Mouse (Mus musculus): ENCODE data around the gene Dab2ip. TPM values are rescaled to one million over a fixed set of nuclear protein-coding genes. Genes with fewer than 3 reads are reported as not detected.
A peak's percentile ranks its signal among the peaks of the same experiment; 100 is the strongest.

Dab2ip gene
- total and polyA plus RNA-seq, 3 experiments, result 34.5 to 47.9 (median 45.6) TPM

DNA sequence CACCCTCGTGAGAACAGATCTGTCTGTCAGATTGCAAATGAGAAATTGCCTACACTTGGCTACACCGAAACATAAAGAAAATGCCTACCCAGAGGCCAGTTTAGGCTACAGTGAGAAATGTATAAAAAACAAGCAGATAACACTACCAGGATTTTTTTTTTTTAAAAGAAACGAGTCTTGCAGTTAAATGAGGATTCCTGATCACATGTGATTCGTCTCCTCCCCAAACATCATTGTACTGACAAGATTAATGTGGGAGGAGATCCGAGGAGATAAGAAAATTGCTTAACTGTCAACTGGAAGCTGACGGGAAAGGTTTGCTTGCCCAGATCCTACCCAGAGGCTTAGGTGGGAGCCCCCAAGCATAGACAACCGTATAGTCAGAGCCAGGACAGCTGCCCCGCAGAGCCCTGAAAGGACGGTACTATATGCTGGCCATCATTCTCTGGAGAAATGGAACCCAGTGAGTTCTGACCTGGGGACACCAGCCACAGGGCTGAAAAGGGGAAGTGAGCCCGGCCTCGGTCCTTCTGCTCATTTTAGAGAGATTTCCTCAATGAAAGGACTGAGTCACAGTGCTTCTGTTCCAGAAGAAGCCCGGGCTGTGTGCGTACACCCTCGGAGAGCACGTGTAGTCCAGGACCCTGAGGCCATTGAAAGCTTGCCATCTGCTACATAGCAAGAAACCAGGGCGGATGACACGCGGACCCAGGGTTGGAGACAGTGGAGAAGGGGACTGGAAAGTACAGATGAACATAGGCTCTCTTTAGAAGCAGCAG lies 173.8 kb downstream of the Dab2ip start:
- Histone ChIP-seq H3K9ac (ENCODE audit: low read depth, low read length) (no peak overlapping the region), H3K36me3 (ENCODE audit: control insufficient read depth, insufficient read depth, low read length) (no peaks in the 10 kb centered on the region), H3K4me3 (no peak overlapping the region), H3K27me3 (ENCODE audit: control insufficient read depth, insufficient read depth, low read length) (no peaks in the 10 kb centered on the region), H3K79me2 (replicated peaks; ENCODE audit: control insufficient read depth, insufficient read depth, low read length) (no peaks in the 10 kb centered on the region), H3K27ac (no peak overlapping the region), H3K4me1 (ENCODE audit: control insufficient read depth, insufficient read depth, low read length) (peaks cover 9% of the 10 kb centered on the region)
- 78% methylated on average over 18 of the region's 18 CpGs for WGBS
- TF ChIP-seq CTCF (IDR thresholded peaks at IDR 0.05), result no peak
- no peak for TF ChIP-seq EP300 (IDR thresholded peaks at IDR 0.05; ENCODE audit: insufficient read depth, low read depth, low read length)
- TF ChIP-seq POLR2A (IDR thresholded peaks at IDR 0.05; ENCODE audit: insufficient read depth, low read depth, low read length), result no peak
- DNase-seq, result peak in 1 of 2 experiments; percentile 49
- intact Hi-C loops (cut with DNase I), result loop anchor here (5.0 kb wide), 2 partner anchors 175 to 190 kb away; no protein-coding TSS in a partner anchor

DNA sequence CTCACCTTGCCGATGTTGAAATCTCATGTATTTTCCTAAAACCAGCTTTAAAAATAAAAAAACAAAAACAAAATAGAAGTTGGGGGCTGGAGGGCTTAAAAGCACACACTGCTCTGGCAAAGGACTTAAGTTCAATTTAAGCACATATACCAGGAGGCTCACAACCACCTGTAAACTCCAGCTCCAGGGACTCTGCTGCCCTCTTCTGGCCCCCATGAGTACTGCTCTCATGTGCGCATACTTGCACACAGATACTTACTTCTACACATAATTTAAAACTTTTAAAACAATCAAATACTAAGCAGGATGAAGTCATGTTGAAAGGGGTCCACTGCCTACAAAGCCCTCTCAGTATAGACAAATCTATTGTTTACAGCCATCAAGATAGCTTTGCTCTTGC lies 176.9 kb downstream of the Dab2ip start:
- Histone ChIP-seq H3K36me3 (ENCODE audit: control insufficient read depth, insufficient read depth, low read length) (no peaks in the 10 kb centered on the region), H3K27ac (no peak overlapping the region), H3K79me2 (replicated peaks; ENCODE audit: control insufficient read depth, insufficient read depth, low read length) (no peaks in the 10 kb centered on the region), H3K27me3 (ENCODE audit: control insufficient read depth, insufficient read depth, low read length) (no peaks in the 10 kb centered on the region), H3K4me1 (ENCODE audit: control insufficient read depth, insufficient read depth, low read length) (no peaks in the 10 kb centered on the region; the same call in 1 of the 2 replicates), H3K9ac (ENCODE audit: low read depth, low read length) (no peak overlapping the region), H3K4me3 (no peak overlapping the region)
- TF ChIP-seq CTCF (IDR thresholded peaks at IDR 0.05) (peak; percentile 69), POLR2A (IDR thresholded peaks at IDR 0.05; ENCODE audit: insufficient read depth, low read depth, low read length) (no peak), EP300 (IDR thresholded peaks at IDR 0.05; ENCODE audit: insufficient read depth, low read depth, low read length) (no peak)
- 100% methylated on average over 2 of the region's 2 CpGs for WGBS
- intact Hi-C loops (cut with DNase I), result no loop called here
- DNase-seq, result no peak

DNA sequence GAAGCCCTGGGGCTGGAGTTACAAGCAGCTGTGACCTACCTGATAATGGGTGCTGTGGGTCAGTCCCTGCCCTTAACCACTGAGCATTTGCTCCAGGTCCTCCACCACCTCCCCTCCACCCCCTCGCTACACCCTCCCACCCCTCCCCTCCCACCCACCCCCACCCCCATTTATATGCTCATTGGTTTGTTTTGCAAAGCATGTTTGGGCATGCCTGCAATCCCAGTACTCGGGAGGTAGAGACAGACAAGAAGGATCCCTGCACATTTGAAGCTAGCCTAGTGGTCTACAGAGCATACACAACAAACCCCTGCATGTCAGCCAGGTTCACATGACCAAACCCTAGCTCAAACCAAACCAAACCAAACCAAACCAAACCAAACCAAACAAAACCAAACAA lies 178.0 kb downstream of the Dab2ip start:
- intact Hi-C loops (cut with DNase I), result no loop called here

DNA sequence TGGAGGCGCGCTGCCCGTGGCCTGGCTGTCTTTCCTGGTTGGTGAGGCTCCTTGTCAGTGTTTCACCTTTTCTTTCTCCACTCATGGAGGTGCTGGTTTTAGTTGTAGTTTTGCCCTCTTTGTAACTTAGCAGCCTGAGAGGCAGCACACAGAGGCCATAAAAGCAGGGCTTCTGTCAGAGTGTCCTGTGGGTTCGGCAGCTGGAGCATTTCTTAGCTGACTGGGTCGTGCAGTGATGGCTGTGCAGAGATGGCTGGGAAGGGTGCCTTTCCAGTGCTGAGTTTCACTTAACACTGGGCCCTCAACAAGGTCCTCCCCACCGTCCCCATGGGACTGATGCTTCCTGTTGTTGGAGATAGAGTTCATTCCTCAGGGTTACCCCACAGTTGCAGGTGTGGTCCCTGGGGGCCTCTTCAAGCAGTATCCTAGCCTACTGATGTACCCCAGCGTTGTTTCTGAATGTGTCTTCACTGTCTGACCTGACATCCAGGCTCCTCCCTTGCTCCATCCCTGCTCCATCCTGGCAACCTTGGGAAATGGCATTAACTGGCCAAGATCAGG lies 179.5 kb downstream of the Dab2ip start:
- no peaks in the 10 kb centered on the region for H3K27me3 ChIP-seq (ENCODE audit: control insufficient read depth, insufficient read depth, low read length)
- H3K36me3 ChIP-seq (ENCODE audit: control insufficient read depth, insufficient read depth, low read length), result no peaks in the 10 kb centered on the region
- WGBS, result 65% methylated on average over 7 of the region's 7 CpGs
- H3K4me3 ChIP-seq, result no peak overlapping the region
- DNase-seq, result no peak
- TF ChIP-seq EP300 (IDR thresholded peaks at IDR 0.05; ENCODE audit: insufficient read depth, low read depth, low read length) (no peak), CTCF (IDR thresholded peaks at IDR 0.05) (no peak), POLR2A (IDR thresholded peaks at IDR 0.05; ENCODE audit: insufficient read depth, low read depth, low read length) (no peak)
- H3K4me1 ChIP-seq (ENCODE audit: control insufficient read depth, insufficient read depth, low read length), result no peaks in the 10 kb centered on the region; the same call in 1 of the 2 replicates
- intact Hi-C loops (cut with DNase I), result no loop called here
- no peaks in the 10 kb centered on the region for H3K79me2 ChIP-seq (replicated peaks; ENCODE audit: control insufficient read depth, insufficient read depth, low read length)
- no peak overlapping the region for H3K9ac ChIP-seq (ENCODE audit: low read depth, low read length)
- H3K27ac ChIP-seq, result no peak overlapping the region

More for the DNA sequence above, 178.0 kb downstream of the Dab2ip start:
- H3K27ac ChIP-seq, result no peak overlapping the region
- H3K27me3 ChIP-seq (ENCODE audit: control insufficient read depth, insufficient read depth, low read length), result no peaks in the 10 kb centered on the region
- no peak overlapping the region for H3K4me3 ChIP-seq
- TF ChIP-seq EP300 (IDR thresholded peaks at IDR 0.05; ENCODE audit: insufficient read depth, low read depth, low read length), result no peak
- no peak for TF ChIP-seq CTCF (IDR thresholded peaks at IDR 0.05)
- no peak for TF ChIP-seq POLR2A (IDR thresholded peaks at IDR 0.05; ENCODE audit: insufficient read depth, low read depth, low read length)
- no peaks in the 10 kb centered on the region for H3K36me3 ChIP-seq (ENCODE audit: control insufficient read depth, insufficient read depth, low read length)
- DNase-seq, result no peak
- 83% methylated on average over 2 of the region's 2 CpGs for WGBS
- no peaks in the 10 kb centered on the region for H3K79me2 ChIP-seq (replicated peaks; ENCODE audit: control insufficient read depth, insufficient read depth, low read length)
- no peaks in the 10 kb centered on the region; the same call in 1 of the 2 replicates for H3K4me1 ChIP-seq (ENCODE audit: control insufficient read depth, insufficient read depth, low read length)
- no peak overlapping the region for H3K9ac ChIP-seq (ENCODE audit: low read depth, low read length)

DNA sequence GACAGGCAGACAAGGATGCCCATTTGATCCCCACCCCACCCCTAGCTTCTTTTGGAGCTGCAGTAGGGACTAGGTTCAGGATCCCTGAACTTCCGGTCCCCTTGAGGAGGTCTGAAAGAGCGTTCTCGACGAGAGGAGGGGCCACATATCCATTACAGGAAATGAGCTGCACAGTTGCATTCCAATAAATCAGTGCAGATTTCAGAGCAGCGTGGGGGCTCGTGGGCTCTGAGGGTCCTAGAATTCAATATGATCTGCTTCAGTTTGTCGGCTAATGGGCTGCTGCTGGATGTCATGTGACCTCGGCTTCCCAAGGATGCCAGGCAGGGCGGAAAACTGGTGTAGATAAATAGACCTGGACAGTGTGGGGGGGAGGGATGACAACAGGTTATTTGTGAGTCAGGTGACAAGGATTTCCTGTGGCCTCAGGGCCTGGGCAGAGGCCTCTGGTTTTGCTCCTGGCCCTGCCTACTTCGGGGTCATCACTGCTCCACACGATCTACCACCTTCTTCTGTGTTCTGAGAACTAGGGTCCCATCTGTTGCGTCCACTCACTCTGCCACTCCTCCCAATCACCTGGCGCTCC lies 181.7 kb downstream of the Dab2ip start:
- H3K79me2 ChIP-seq (replicated peaks; ENCODE audit: control insufficient read depth, insufficient read depth, low read length), result no peaks in the 10 kb centered on the region
- H3K27me3 ChIP-seq (ENCODE audit: control insufficient read depth, insufficient read depth, low read length), result no peaks in the 10 kb centered on the region
- no peak for TF ChIP-seq POLR2A (IDR thresholded peaks at IDR 0.05; ENCODE audit: insufficient read depth, low read depth, low read length)
- no peak for TF ChIP-seq EP300 (IDR thresholded peaks at IDR 0.05; ENCODE audit: insufficient read depth, low read depth, low read length)
- TF ChIP-seq CTCF (IDR thresholded peaks at IDR 0.05), result no peak
- H3K4me1 ChIP-seq (ENCODE audit: control insufficient read depth, insufficient read depth, low read length), result no peaks in the 10 kb centered on the region; the same call in 1 of the 2 replicates
- no peak for DNase-seq
- H3K27ac ChIP-seq, result no peak overlapping the region
- H3K36me3 ChIP-seq (ENCODE audit: control insufficient read depth, insufficient read depth, low read length), result no peaks in the 10 kb centered on the region
- H3K9ac ChIP-seq (ENCODE audit: low read depth, low read length), result no peak overlapping the region
- 60% methylated on average over 13 of the region's 13 CpGs for WGBS
- intact Hi-C loops (cut with DNase I), result no loop called here
- H3K4me3 ChIP-seq, result no peak overlapping the region

DNA sequence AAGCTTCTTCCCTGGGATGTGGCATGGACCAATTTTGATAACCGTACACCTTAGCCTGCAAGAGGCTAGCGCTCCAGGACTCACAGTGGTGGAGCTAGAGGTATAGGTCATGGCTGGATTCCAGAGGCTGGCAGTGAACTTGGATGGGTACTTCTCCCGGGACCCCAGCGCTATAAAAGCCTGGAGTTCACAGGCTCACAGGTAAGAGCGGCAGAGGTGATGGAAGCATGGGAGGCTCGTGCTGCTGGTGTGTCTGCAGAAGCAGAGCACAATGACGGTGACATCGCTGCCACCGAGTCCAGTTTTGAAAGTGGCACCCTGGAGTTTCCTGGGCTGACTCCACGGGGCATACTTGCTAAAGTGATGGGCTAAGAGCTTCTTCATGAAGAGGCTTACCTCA lies 187.8 kb downstream of the Dab2ip start:
- Histone ChIP-seq H3K79me2 (replicated peaks; ENCODE audit: control insufficient read depth, insufficient read depth, low read length) (no peaks in the 10 kb centered on the region), H3K27ac (no peak overlapping the region), H3K27me3 (ENCODE audit: control insufficient read depth, insufficient read depth, low read length) (no peaks in the 10 kb centered on the region), H3K9ac (ENCODE audit: low read depth, low read length) (no peak overlapping the region), H3K36me3 (ENCODE audit: control insufficient read depth, insufficient read depth, low read length) (no peaks in the 10 kb centered on the region), H3K4me1 (ENCODE audit: control insufficient read depth, insufficient read depth, low read length) (no peaks in the 10 kb centered on the region), H3K4me3 (no peak overlapping the region)
- TF ChIP-seq POLR2A (IDR thresholded peaks at IDR 0.05; ENCODE audit: insufficient read depth, low read depth, low read length), result no peak
- TF ChIP-seq CTCF (IDR thresholded peaks at IDR 0.05), result no peak
- TF ChIP-seq EP300 (IDR thresholded peaks at IDR 0.05; ENCODE audit: insufficient read depth, low read depth, low read length), result no peak
- intact Hi-C loops (cut with DNase I), result no loop called here
- DNase-seq, result no peak
- WGBS, result 89% methylated on average over 10 of the region's 10 CpGs
